Mouse (Mus musculus): Measurements from ENCODE around the gene Hist1h3a.

DNA sequence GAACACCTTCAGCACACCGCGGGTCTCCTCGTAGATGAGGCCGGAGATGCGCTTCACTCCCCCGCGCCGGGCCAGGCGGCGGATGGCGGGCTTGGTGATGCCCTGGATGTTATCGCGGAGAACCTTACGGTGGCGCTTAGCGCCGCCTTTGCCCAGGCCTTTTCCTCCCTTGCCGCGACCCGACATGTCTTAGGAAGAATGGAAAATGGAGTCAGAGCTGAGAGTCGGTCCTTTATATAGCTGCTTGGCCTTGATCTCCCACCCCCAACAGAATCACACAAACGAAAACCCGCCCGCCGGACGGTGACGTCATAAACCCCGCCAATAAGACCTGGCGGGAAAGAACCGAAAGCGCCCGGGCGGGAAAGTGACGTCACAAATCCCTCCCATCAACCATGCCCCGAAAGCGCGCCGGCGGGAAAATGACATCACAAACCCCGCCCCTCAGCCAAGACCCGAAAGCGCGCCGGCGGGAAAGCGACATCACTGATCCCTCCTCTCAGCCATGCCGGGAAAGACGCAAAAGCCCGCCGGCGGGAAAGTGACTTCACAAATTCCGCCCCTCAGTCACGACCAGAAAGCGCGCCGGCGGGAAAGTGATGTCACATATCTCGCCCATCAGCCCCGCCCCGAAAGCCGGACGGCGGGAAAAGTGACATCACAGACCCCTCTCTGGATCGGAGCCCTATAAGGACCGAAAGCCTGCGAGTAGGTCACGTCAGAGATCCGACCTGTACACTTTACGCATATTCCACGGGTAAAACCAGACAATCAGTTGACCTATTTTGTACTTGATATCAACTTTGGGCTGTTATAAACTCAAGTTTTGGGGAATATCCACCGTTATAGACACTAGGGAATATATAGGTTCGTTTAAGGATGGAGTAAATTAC lies 968 bp downstream of the Hist1h3a start, which contains the start of gene Hist1h4a:
- TF ChIP-seq CTCF (IDR thresholded peaks at IDR 0.05; ENCODE audit: low read depth, low read length): no peak
- TF ChIP-seq TAL1 (conservative IDR thresholded peaks at IDR 0.05; ENCODE audit: low read depth, low read length): no peak

All from G1E (cell line).